Mouse (Mus musculus): ENCODE measurements around the gene Slc35e3.
"Not testable (repeated sequence)": the region's sequence is repeated elsewhere in the genome, so short reads cannot be mapped to it uniquely, and the experiment has no call there.

Gene Slc35e3

GRCm38 (mm10) chr10:117715654-117716053 is 30.5 kb downstream of the Slc35e3 start:
- not testable (repeated sequence) for DNase-seq (ENCODE audit: extremely low spot score, low spot score)

- no peak for DNase-seq (ENCODE audit: extremely low spot score, low spot score)
These were observed 31.2 kb downstream of the Slc35e3 start for GRCm38 (mm10) chr10:117714928-117715500.

GRCm38 (mm10) chr10:117714048-117714545 is 32.1 kb downstream of the Slc35e3 start:
- no peak for DNase-seq (ENCODE audit: extremely low spot score, low spot score)

- no peak for DNase-seq (ENCODE audit: extremely low spot score, low spot score)
These were observed 32.7 kb downstream of the Slc35e3 start for GRCm38 (mm10) chr10:117713466-117713865.

GRCm38 (mm10) chr10:117712871-117713270 is 33.3 kb downstream of the Slc35e3 start:
- no peak for DNase-seq (ENCODE audit: extremely low spot score, low spot score)

GRCm38 (mm10) chr10:117712191-117712754 is 33.9 kb downstream of the Slc35e3 start:
- no peak for DNase-seq (ENCODE audit: extremely low spot score, low spot score)

GRCm38 (mm10) chr10:117711408-117711807 is 34.8 kb downstream of the Slc35e3 start:
- no peak for DNase-seq (ENCODE audit: extremely low spot score, low spot score)

- DNase-seq (ENCODE audit: extremely low spot score, low spot score): peak; percentile 99
These were observed 35.5 kb downstream of the Slc35e3 start, which contains the start of gene Mdm2 for GRCm38 (mm10) chr10:117710604-117711141. Mdm2 (minus strand) TSS chr10:117710758.

GRCm38 (mm10) chr10:117709930-117710603 is 36.1 kb downstream of the Slc35e3 start:
- DNase-seq (ENCODE audit: extremely low spot score, low spot score): peak; percentile 91

GRCm38 (mm10) chr10:117709326-117709830 is 36.8 kb downstream of the Slc35e3 start:
- no peak for DNase-seq (ENCODE audit: extremely low spot score, low spot score)

GRCm38 (mm10) chr10:117708856-117709255 is 37.3 kb downstream of the Slc35e3 start:
- no peak for DNase-seq (ENCODE audit: extremely low spot score, low spot score)

GRCm38 (mm10) chr10:117708376-117708775 is 37.8 kb downstream of the Slc35e3 start:
- no peak for DNase-seq (ENCODE audit: extremely low spot score, low spot score)

- DNase-seq (ENCODE audit: extremely low spot score, low spot score): no peak
These were observed 38.9 kb downstream of the Slc35e3 start for GRCm38 (mm10) chr10:117707114-117707838.

- DNase-seq (ENCODE audit: extremely low spot score, low spot score): no peak
These were observed 39.7 kb downstream of the Slc35e3 start for GRCm38 (mm10) chr10:117706440-117706839.

- DNase-seq (ENCODE audit: extremely low spot score, low spot score): no peak
These were observed 40.4 kb downstream of the Slc35e3 start for GRCm38 (mm10) chr10:117705806-117706205.

- no peak for DNase-seq (ENCODE audit: extremely low spot score, low spot score)
These were observed 41.2 kb downstream of the Slc35e3 start for GRCm38 (mm10) chr10:117704964-117705335.

GRCm38 (mm10) chr10:117704314-117704963 is 41.7 kb downstream of the Slc35e3 start:
- DNase-seq (ENCODE audit: extremely low spot score, low spot score): not testable (repeated sequence)

GRCm38 (mm10) chr10:117703506-117703905 is 42.7 kb downstream of the Slc35e3 start:
- no peak for DNase-seq (ENCODE audit: extremely low spot score, low spot score)

- DNase-seq (ENCODE audit: extremely low spot score, low spot score): no peak
These were observed 43.9 kb downstream of the Slc35e3 start for GRCm38 (mm10) chr10:117702024-117702833.

All from neural tube, embryonic 10.5 days (tissue).